Mouse (Mus musculus): ENCODE data around the gene Vamp9.

DNA sequence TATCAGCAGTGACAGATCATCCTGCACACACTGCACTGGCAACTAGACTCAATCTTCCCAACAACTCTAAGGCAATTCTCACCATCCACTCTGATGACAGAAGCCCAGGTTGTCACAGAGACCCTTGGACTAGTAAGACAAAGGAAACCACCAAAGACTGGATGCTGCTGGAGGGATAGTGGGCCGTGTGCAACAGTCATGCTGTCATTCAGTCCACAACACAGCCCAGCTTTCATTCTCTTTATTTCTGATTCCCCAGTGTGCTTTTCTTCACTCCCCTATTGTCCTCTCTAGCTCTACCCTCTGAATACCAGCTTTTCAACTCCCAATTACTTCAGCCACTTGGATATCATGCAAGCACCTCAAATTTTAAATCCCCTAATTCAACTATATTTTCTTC, 47.8 kb downstream of the Vamp9 start:
- TF ChIP-seq CTCF (IDR thresholded peaks at IDR 0.05; ENCODE audit: low read depth) (no peak), EP300 (IDR thresholded peaks at IDR 0.05; ENCODE audit: low read depth) (no peak)

All from liver, postnatal 0 days (tissue).